Mouse (Mus musculus) thymus, adult 2 months (tissue): ENCODE data around the gene Olfr1459. TPM values are rescaled to one million over a fixed set of nuclear protein-coding genes. Genes with fewer than 3 reads are reported as not detected.

Experiments
- DNase-seq: peaks from one replicate; pipeline ENCODE4 v3.0.0; 2021
- H3K27ac ChIP-seq: fragments of 200-500 bp; 2 replicates; pipeline ENCODE4 v1.5.1; 2012; ENCODE audit warnings: low read length, control low read depth; ENCODE audit not compliant: control insufficient read depth, insufficient read depth
- H3K27me3 ChIP-seq: fragments of 200-500 bp; 2 replicates; pipeline ENCODE4 v1.6.1; 2012; ENCODE audit warnings: mild to moderate bottlenecking, low read length, moderate library complexity, mixed read lengths; ENCODE audit not compliant: control insufficient read depth, insufficient read depth
- H3K36me3 ChIP-seq: fragments of 200-500 bp; 2 replicates; pipeline ENCODE4 v1.6.1; 2012; ENCODE audit warnings: mild to moderate bottlenecking, low read length, moderate library complexity; ENCODE audit not compliant: control insufficient read depth, insufficient read depth
- H3K4me1 ChIP-seq: fragments of 200-500 bp; replicated peaks from 2 replicates; pipeline ENCODE4 v1.6.1; 2012; ENCODE audit warnings: low read length; ENCODE audit not compliant: control insufficient read depth, insufficient read depth
- H3K4me3 ChIP-seq: fragments of 200-500 bp; 2 replicates; pipeline ENCODE4 v1.5.1; 2012; ENCODE audit warnings: mild to moderate bottlenecking, low read length, control low read depth, moderate library complexity; ENCODE audit not compliant: control insufficient read depth, insufficient read depth
- CTCF ChIP-seq: fragments of 200-500 bp; IDR thresholded peaks from 2 replicates; pipeline ENCODE4 v1.5.1; 2012; ENCODE audit warnings: mild to moderate bottlenecking, control low read depth, low read length, moderate library complexity, borderline replicate concordance; ENCODE audit not compliant: control insufficient read depth, poor library complexity, insufficient read depth; ENCODE audit errors: extremely low read depth
- POLR2A ChIP-seq: fragments of 200-500 bp; IDR thresholded peaks from 2 replicates; pipeline ENCODE4 v1.6.1; 2012; ENCODE audit warnings: mild to moderate bottlenecking, low read length, control low read depth, moderate library complexity; ENCODE audit not compliant: control insufficient read depth, poor library complexity, insufficient read depth; ENCODE audit errors: extremely low read depth
- WGBS: fragments of 180-500 bp; shearing (Covaris S2); methylation state at CpG from one replicate; pipeline ENCODE4 v1.1.7; 2018; 5-methylcytosine and 5-hydroxymethylcytosine counted together
- polyA plus RNA-seq: library from polyadenylated mRNA; depleted of rRNA; stranded (reverse); fragments of >200 nt; gene quantifications from 2 replicates; pipeline ENCODE4 v1.2.3, GENCODE M21; 2012; rRNA removed

The Olfr1459 gene
- 0.05 TPM in 1 of 2 replicates, not detected in the other for polyA plus RNA-seq

GRCm38 (mm10) chr19:13149449-13149848 is at the start of gene Olfr1459:
TSS of gene Olfr1459 (minus strand) at chr19:13149549.
- TF ChIP-seq CTCF: no peak
- no peak for TF ChIP-seq POLR2A
- WGBS: 93% methylated on average over 1 of the region's 1 CpGs
- no peak for DNase-seq
- H3K27me3 ChIP-seq: no peaks in the 10 kb centered on the region
- H3K4me3 ChIP-seq: no peak within 1 kb of the TSS
- no peaks in the 10 kb centered on the region for H3K4me1 ChIP-seq
- no peak within 1 kb of the TSS for H3K27ac ChIP-seq
- H3K36me3 ChIP-seq: no peaks in the 10 kb centered on the region

GRCm38 (mm10) chr19:13185434-13185833 is 36.1 kb upstream of the Olfr1459 start, which contains the start of gene Olfr1462:
TSS of gene Olfr1462 (plus strand) at chr19:13185734.
- no peak within 1 kb of the TSS for H3K27ac ChIP-seq
- no peaks in the 10 kb centered on the region for H3K4me1 ChIP-seq
- DNase-seq: no peak
- no peaks in the 10 kb centered on the region for H3K27me3 ChIP-seq
- H3K36me3 ChIP-seq: no peaks in the 10 kb centered on the region
- TF ChIP-seq POLR2A (no peak), CTCF (no peak)
- H3K4me3 ChIP-seq: no peak within 1 kb of the TSS
- 90% methylated on average over 1 of the region's 1 CpGs for WGBS

- Histone ChIP-seq H3K36me3 (no peaks in the 10 kb centered on the region), H3K4me3 (no peak within 1 kb of the TSS), H3K27ac (no peak within 1 kb of the TSS), H3K4me1 (no peaks in the 10 kb centered on the region), H3K27me3 (no peaks in the 10 kb centered on the region)
- no peak for TF ChIP-seq CTCF
- no peak for DNase-seq
- WGBS: 47% methylated on average over 1 of the region's 1 CpGs
Measured at GRCm38 (mm10) chr19:13162700-13163099, 13.4 kb upstream of the Olfr1459 start, which contains the start of gene Olfr1461. TSS of gene Olfr1461 (plus strand) at chr19:13163000.

GRCm38 (mm10) chr19:13106675-13107074 is 42.7 kb downstream of the Olfr1459 start, which contains the start of gene Olfr1458:
TSS of gene Olfr1458 (minus strand) at chr19:13106775.
- TF ChIP-seq CTCF: no peak
- no peak for TF ChIP-seq POLR2A
- Histone ChIP-seq H3K36me3 (no peaks in the 10 kb centered on the region), H3K27ac (no peak within 1 kb of the TSS), H3K4me1 (no peaks in the 10 kb centered on the region), H3K4me3 (no peak within 1 kb of the TSS), H3K27me3 (no peaks in the 10 kb centered on the region)
- 88% methylated on average over 3 of the region's 3 CpGs for WGBS
- DNase-seq: no peak

- 79% methylated on average over 2 of the region's 2 CpGs for WGBS
- Histone ChIP-seq H3K27ac (no peak within 1 kb of the TSS), H3K27me3 (no peaks in the 10 kb centered on the region), H3K4me3 (no peak within 1 kb of the TSS), H3K4me1 (no peaks in the 10 kb centered on the region), H3K36me3 (no peaks in the 10 kb centered on the region)
- TF ChIP-seq POLR2A (no peak), CTCF (no peak)
- no peak for DNase-seq
Measured at GRCm38 (mm10) chr19:13097791-13098190, 51.6 kb downstream of the Olfr1459 start, which contains the start of gene Olfr1457. TSS of gene Olfr1457 (minus strand) at chr19:13097891.

- Histone ChIP-seq H3K36me3 (no peaks in the 10 kb centered on the region), H3K4me3 (no peak overlapping the region), H3K4me1 (no peaks in the 10 kb centered on the region), H3K27ac (no peak overlapping the region), H3K27me3 (no peaks in the 10 kb centered on the region)
- WGBS: 88% methylated on average over 1 of the region's 1 CpGs
- DNase-seq: no peak
- TF ChIP-seq POLR2A (no peak), CTCF (no peak)
Measured at GRCm38 (mm10) chr19:13093908-13094307, 55.4 kb downstream of the Olfr1459 start.

Other genes starting within 250 kb of the Olfr1459 start
- gene Olfr1447, start 245.8 kb downstream of the Olfr1459 start, polyA plus RNA-seq: not detected in 2 replicates
- not detected in 2 replicates for gene Olfr1448, start 225.1 kb downstream of the Olfr1459 start, polyA plus RNA-seq
- gene Olfr1449, start 218.7 kb downstream of the Olfr1459 start, polyA plus RNA-seq: not detected in 2 replicates
- gene Olfr1450, start 199.3 kb downstream of the Olfr1459 start, polyA plus RNA-seq: not detected in 2 replicates
- not detected in 2 replicates for gene Olfr1451, start 154.5 kb downstream of the Olfr1459 start, polyA plus RNA-seq
- not detected in 2 replicates for gene Olfr1453, start 121.2 kb downstream of the Olfr1459 start, polyA plus RNA-seq
- gene Olfr1454, start 88.9 kb downstream of the Olfr1459 start, polyA plus RNA-seq: not detected in 2 replicates
- gene Olfr1457, start 51.7 kb downstream of the Olfr1459 start, polyA plus RNA-seq: not detected in 2 replicates
- gene Olfr1458, start 42.8 kb downstream of the Olfr1459 start, polyA plus RNA-seq: not detected in 2 replicates
- gene Olfr1461, start 13.5 kb upstream of the Olfr1459 start, polyA plus RNA-seq: not detected in 2 replicates
- gene Olfr1462, start 36.2 kb upstream of the Olfr1459 start, polyA plus RNA-seq: not detected in 2 replicates
- gene Olfr1463, start 81.8 kb upstream of the Olfr1459 start, polyA plus RNA-seq: not detected in 2 replicates
- gene Olfr1465, start 166.0 kb upstream of the Olfr1459 start, polyA plus RNA-seq: not detected in 2 replicates
- gene Olfr1466, start 189.3 kb upstream of the Olfr1459 start, polyA plus RNA-seq: not detected in 2 replicates
- not detected in 2 replicates for gene Olfr1467, start 212.7 kb upstream of the Olfr1459 start, polyA plus RNA-seq